Mouse (Mus musculus): ENCODE data around the gene Acsbg1.

GRCm38 (mm10) chr9:54568732-54569131 is 92.9 kb downstream of the Acsbg1 start:
- no peak for TF ChIP-seq CTCF (IDR thresholded peaks at IDR 0.05; ENCODE audit: control insufficient read depth, insufficient read depth, insufficient read length)
- no peak for TF ChIP-seq MYOD1 (IDR thresholded peaks at IDR 0.05; ENCODE audit: control insufficient read depth, insufficient read length, low read depth)
- no peak for TF ChIP-seq USF1 (IDR thresholded peaks at IDR 0.05; ENCODE audit: low read depth)
